Mouse (Mus musculus): ENCODE measurements around the gene Grrp1.

Grrp1 gene

GRCm38 (mm10) chr4:134258354-134258753 lies 4.4 kb upstream of the Grrp1 start:
- H3K36me3 ChIP-seq (ENCODE audit: insufficient read depth, low read length), result no peaks in the 10 kb centered on the region
- peaks cover 11% of the 10 kb centered on the region for H3K27me3 ChIP-seq (ENCODE audit: insufficient read depth, low read length)
- no peak overlapping the region for H3K4me3 ChIP-seq (replicated peaks; ENCODE audit: low read length)
- TF ChIP-seq NANOG (IDR thresholded peaks at IDR 0.05; ENCODE audit: borderline replicate concordance, low read length) (no peak), POU5F1 (IDR thresholded peaks at IDR 0.05; ENCODE audit: borderline replicate concordance, low read length) (no peak), CTCF (conservative IDR thresholded peaks at IDR 0.05; ENCODE audit: low read length) (no peak)
- peaks cover 59% of the 10 kb centered on the region for H3K4me1 ChIP-seq (replicated peaks; ENCODE audit: low read depth, low read length)
- no peaks in the 10 kb centered on the region for H3K9me3 ChIP-seq (ENCODE audit: low read length)

DNA sequence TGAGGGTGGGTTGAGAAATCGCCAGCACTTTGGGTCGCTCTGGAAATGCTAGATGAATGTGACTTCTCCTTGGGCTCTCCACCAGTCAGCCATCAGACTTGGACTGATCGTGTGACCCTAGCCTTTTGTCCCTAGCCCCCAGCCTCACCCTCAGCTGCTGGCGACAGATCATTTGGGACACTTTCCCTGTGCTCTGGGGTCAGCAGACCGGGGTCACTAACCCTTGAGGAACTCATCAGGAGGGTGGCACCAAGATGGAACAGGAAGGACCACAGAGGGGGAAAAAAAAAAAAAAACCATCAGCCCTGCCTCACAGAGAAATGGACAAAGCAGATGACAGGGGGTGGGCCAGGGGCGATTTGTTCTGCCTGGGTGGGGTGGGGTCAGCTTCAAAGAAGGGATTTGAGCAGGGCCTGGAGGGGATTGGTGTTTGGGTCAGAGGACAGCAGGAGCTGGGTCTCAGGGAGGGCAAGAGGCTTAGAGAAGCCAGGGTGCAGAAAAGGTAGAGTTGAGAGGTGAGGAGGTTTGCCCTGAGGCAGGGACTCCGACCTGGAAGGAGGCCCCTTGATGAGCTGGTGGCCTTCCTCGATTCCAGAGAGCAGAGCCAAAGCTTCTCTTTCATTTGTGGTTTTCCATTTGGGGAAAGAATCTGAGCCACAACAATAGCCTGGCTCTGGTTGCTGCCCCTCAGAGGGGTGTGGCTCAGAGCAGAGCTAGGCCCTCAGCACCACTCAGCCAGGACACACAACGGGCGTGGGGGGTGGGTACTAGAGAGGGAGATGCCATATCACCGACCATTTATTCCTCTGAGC lies 3.5 kb upstream of the Grrp1 start:
- H3K4me3 ChIP-seq (replicated peaks; ENCODE audit: low read length), result no peak overlapping the region; the same call in 1 of the 2 replicates
- peaks cover 20% of the 10 kb centered on the region for H3K27me3 ChIP-seq (ENCODE audit: insufficient read depth, low read length)
- no peaks in the 10 kb centered on the region for H3K36me3 ChIP-seq (ENCODE audit: insufficient read depth, low read length)
- TF ChIP-seq CTCF (conservative IDR thresholded peaks at IDR 0.05; ENCODE audit: low read length), result no peak
- TF ChIP-seq POU5F1 (IDR thresholded peaks at IDR 0.05; ENCODE audit: borderline replicate concordance, low read length), result no peak
- no peak for TF ChIP-seq NANOG (IDR thresholded peaks at IDR 0.05; ENCODE audit: borderline replicate concordance, low read length)
- peaks cover 63% of the 10 kb centered on the region for H3K4me1 ChIP-seq (replicated peaks; ENCODE audit: low read depth, low read length)
- no peaks in the 10 kb centered on the region for H3K9me3 ChIP-seq (ENCODE audit: low read length)

DNA sequence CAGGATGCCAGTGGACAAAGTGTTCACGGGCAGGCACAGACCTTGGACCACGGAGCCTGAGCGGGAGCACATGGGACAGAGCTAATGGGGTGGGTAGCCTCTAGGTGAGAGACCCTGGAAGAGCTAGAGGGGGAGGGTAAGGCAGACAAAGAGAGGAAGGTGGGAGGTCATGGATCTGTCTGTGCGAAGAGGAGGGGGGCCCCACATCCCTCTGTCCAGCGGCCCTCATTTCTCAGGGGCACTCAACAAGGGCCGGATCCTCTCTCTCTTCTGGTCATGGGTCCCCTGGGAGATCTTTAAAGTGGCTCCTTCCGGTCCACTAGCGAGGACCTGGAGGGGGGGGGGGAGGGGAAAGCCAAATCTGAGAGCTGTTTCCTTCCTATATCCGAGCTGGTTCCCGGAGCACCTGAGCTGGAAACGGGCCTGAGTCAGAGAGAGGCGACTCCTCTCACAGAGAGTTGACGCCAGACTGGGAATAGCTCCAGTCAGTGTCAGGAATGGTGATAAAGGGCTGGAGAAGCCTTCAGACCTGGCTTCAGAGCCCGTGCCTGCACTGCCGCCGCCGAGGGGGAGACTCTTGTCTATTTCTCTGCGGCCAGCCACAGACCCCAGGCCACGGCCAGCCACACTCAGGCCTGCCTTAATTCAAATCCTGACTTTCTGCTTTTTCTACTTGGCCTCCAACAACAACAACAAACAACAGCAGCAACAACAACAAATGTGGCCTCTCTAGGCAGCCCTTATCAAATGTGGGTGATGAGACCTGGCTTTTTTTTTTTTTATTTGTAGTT lies 2.7 kb upstream of the Grrp1 start:
- Histone ChIP-seq H3K4me1 (replicated peaks; ENCODE audit: low read depth, low read length) (peaks cover 69% of the 10 kb centered on the region), H3K4me3 (replicated peaks; ENCODE audit: low read length) (peak overlapping the region; percentile 41), H3K27me3 (ENCODE audit: insufficient read depth, low read length) (peaks cover 28% of the 10 kb centered on the region), H3K9me3 (ENCODE audit: low read length) (no peaks in the 10 kb centered on the region), H3K36me3 (ENCODE audit: insufficient read depth, low read length) (no peaks in the 10 kb centered on the region)
- TF ChIP-seq NANOG (IDR thresholded peaks at IDR 0.05; ENCODE audit: borderline replicate concordance, low read length) (no peak), CTCF (conservative IDR thresholded peaks at IDR 0.05; ENCODE audit: low read length) (no peak), POU5F1 (IDR thresholded peaks at IDR 0.05; ENCODE audit: borderline replicate concordance, low read length) (no peak)

DNA sequence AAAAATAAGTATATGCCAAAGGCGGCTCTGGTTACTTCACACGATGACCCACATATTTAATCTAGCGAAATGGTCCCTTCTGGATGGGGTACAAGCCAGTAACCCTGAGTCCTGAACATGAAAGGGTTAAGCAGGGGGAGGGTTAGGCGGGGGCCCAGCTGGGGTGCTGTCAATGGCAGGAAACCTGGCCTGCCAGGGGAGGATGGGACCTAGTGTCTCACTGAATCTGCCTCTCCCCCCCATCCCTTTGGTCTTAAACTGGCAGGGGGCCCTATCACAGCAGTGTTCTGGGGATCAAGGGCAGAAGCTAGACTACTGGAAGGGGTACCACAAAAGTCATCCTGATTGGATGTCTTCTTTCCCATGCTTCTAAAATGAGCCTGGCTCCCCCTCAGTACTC lies 1.9 kb upstream of the Grrp1 start:
- H3K4me3 ChIP-seq (replicated peaks; ENCODE audit: low read length), result peak overlapping the region; percentile 41
- peaks cover 74% of the 10 kb centered on the region for H3K4me1 ChIP-seq (replicated peaks; ENCODE audit: low read depth, low read length)
- peaks cover 36% of the 10 kb centered on the region for H3K27me3 ChIP-seq (ENCODE audit: insufficient read depth, low read length)
- no peaks in the 10 kb centered on the region for H3K9me3 ChIP-seq (ENCODE audit: low read length)
- H3K36me3 ChIP-seq (ENCODE audit: insufficient read depth, low read length), result no peaks in the 10 kb centered on the region
- TF ChIP-seq POU5F1 (IDR thresholded peaks at IDR 0.05; ENCODE audit: borderline replicate concordance, low read length), result no peak
- TF ChIP-seq NANOG (IDR thresholded peaks at IDR 0.05; ENCODE audit: borderline replicate concordance, low read length), result no peak
- TF ChIP-seq CTCF (conservative IDR thresholded peaks at IDR 0.05; ENCODE audit: low read length), result no peak

- peaks cover 84% of the 10 kb centered on the region for H3K4me1 ChIP-seq (replicated peaks; ENCODE audit: low read depth, low read length)
- H3K9me3 ChIP-seq (ENCODE audit: low read length), result no peaks in the 10 kb centered on the region
- H3K36me3 ChIP-seq (ENCODE audit: insufficient read depth, low read length), result no peaks in the 10 kb centered on the region
- no peak overlapping the region for H3K4me3 ChIP-seq (replicated peaks; ENCODE audit: low read length)
- TF ChIP-seq CTCF (conservative IDR thresholded peaks at IDR 0.05; ENCODE audit: low read length), result no peak
- TF ChIP-seq POU5F1 (IDR thresholded peaks at IDR 0.05; ENCODE audit: borderline replicate concordance, low read length), result no peak
- no peak for TF ChIP-seq NANOG (IDR thresholded peaks at IDR 0.05; ENCODE audit: borderline replicate concordance, low read length)
- H3K27me3 ChIP-seq (ENCODE audit: insufficient read depth, low read length), result peaks cover 46% of the 10 kb centered on the region
Observed at GRCm38 (mm10) chr4:134254835-134255234, 929 bp upstream of the Grrp1 start.

DNA sequence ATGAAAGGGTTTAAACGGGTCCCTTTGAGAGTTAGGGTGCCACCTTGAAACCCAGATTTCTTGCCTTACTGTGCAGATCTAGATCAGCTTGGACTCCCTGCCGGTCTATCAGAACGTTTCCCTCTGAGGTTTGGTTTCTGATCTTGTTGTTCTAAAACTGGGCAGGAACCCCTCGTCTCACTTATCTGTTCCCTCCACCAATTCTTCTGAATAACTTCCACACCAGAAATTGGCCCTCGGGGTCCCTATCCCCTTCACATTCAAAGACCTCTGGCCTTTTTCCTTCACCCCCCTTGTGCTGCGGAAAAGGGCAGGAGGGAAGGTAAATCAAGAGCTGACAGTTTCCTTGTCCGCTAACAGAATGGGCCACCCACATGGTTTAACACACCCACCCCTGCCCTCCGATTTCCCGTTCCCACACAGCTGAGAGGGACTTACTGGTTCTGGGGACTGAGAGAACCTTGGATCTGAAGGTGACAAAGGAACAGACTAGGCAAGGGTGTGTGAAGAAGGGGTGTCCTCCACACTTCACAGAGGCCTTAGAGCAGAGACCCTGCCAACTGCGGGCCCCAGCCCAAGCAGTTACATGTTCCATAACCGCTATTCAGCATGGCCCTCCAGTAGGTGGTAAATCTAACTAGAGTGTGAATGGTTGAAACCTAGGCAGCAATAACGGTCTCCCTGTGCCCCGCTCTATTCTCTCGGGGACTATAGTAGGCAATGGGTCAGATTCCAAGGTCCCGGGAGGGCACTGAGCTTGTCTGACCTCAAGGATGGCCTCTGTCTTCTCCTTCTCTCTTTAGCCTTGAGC lies 790 bp downstream of the Grrp1 start:
- peaks cover 89% of the 10 kb centered on the region for H3K4me1 ChIP-seq (replicated peaks; ENCODE audit: low read depth, low read length)
- peak overlapping the region; percentile 78 for H3K4me3 ChIP-seq (replicated peaks; ENCODE audit: low read length)
- peaks cover 63% of the 10 kb centered on the region for H3K27me3 ChIP-seq (ENCODE audit: insufficient read depth, low read length)
- no peaks in the 10 kb centered on the region for H3K36me3 ChIP-seq (ENCODE audit: insufficient read depth, low read length)
- no peaks in the 10 kb centered on the region for H3K9me3 ChIP-seq (ENCODE audit: low read length)
- TF ChIP-seq NANOG (IDR thresholded peaks at IDR 0.05; ENCODE audit: borderline replicate concordance, low read length), result no peak
- no peak for TF ChIP-seq POU5F1 (IDR thresholded peaks at IDR 0.05; ENCODE audit: borderline replicate concordance, low read length)
- TF ChIP-seq CTCF (conservative IDR thresholded peaks at IDR 0.05; ENCODE audit: low read length), result no peak

- peaks cover 71% of the 10 kb centered on the region for H3K27me3 ChIP-seq (ENCODE audit: insufficient read depth, low read length)
- TF ChIP-seq CTCF (conservative IDR thresholded peaks at IDR 0.05; ENCODE audit: low read length), result no peak
- no peak for TF ChIP-seq POU5F1 (IDR thresholded peaks at IDR 0.05; ENCODE audit: borderline replicate concordance, low read length)
- TF ChIP-seq NANOG (IDR thresholded peaks at IDR 0.05; ENCODE audit: borderline replicate concordance, low read length), result no peak
- H3K4me3 ChIP-seq (replicated peaks; ENCODE audit: low read length), result peak overlapping the region; percentile 78
- no peaks in the 10 kb centered on the region for H3K9me3 ChIP-seq (ENCODE audit: low read length)
- peaks cover 89% of the 10 kb centered on the region for H3K4me1 ChIP-seq (replicated peaks; ENCODE audit: low read depth, low read length)
- H3K36me3 ChIP-seq (ENCODE audit: insufficient read depth, low read length), result no peaks in the 10 kb centered on the region
Observed at GRCm38 (mm10) chr4:134252131-134252910, 1.6 kb downstream of the Grrp1 start.
